In genomic region chr19:5272326-5272795, GRCm38 (mm10) we compare ENCODE assay signal across 7 mouse cellular contexts. TPM values are rescaled to one million over a fixed set of nuclear protein-coding genes. Genes with fewer than 3 reads are reported as not detected.
DNase-seq lines count a peak whose midpoint lies in the region; ATAC-seq and TF ChIP-seq lines count a peak whose summit lies in the region.

No protein-coding gene starts in this region.

- no peaks in the 10 kb centered on the region for H3K27me3 ChIP-seq in Patski
- H3K27me3 ChIP-seq in cerebellum, adult 2 months (ENCODE audit: control insufficient read depth, insufficient read depth, low read length): no peaks in the 10 kb centered on the region
- no peaks in the 10 kb centered on the region for H3K27me3 ChIP-seq in forebrain, embryonic 16.5 days (replicated peaks; ENCODE audit: control insufficient read depth, insufficient read depth, low read length)
- no peaks in the 10 kb centered on the region for H3K27me3 ChIP-seq in hindbrain, embryonic 12.5 days
- H3K27me3 ChIP-seq in midbrain, embryonic 10.5 days (ENCODE audit: low read depth, poor library complexity, severe bottlenecking): no peaks in the 10 kb centered on the region

- no peak for TF ChIP-seq CTCF in Patski (IDR thresholded peaks at IDR 0.05)
- no peak for TF ChIP-seq CTCF in cerebellum, adult 2 months (IDR thresholded peaks at IDR 0.05; ENCODE audit: borderline replicate concordance, insufficient read depth, low read depth, low read length)

- H3K27ac ChIP-seq in cerebellum, adult 2 months (ENCODE audit: insufficient read depth, low read length): no peak overlapping the region
- peak overlapping the region; percentile 84 for H3K27ac ChIP-seq in forebrain, embryonic 16.5 days (ENCODE audit: low read length)
- peak overlapping the region; percentile 91 for H3K27ac ChIP-seq in hindbrain, embryonic 12.5 days
- H3K27ac ChIP-seq in midbrain, embryonic 10.5 days (replicated peaks): peak overlapping the region; percentile 94

- CTCF ChIA-PET in Patski (lab: Charles Lee): interaction anchor here (1.2 to 1.4 kb wide), 2 partner anchors 59 to 76 kb away, joined by 3 read pairs; no protein-coding TSS in a partner anchor

- H3K4me1 ChIP-seq in cerebellum, adult 2 months (ENCODE audit: control insufficient read depth, insufficient read depth, low read length): no peaks in the 10 kb centered on the region; the same call in 1 of the 2 replicates
- H3K4me1 ChIP-seq in forebrain, embryonic 16.5 days (replicated peaks; ENCODE audit: control insufficient read depth, insufficient read depth, low read length): peaks cover 25% of the 10 kb centered on the region
- H3K4me1 ChIP-seq in hindbrain, embryonic 12.5 days: peaks cover 35% of the 10 kb centered on the region
- H3K4me1 ChIP-seq in midbrain, embryonic 10.5 days: peaks cover 28% of the 10 kb centered on the region

- no peak for DNase-seq in Patski (ENCODE audit: low read depth, low spot score)
- DNase-seq in cerebellum, adult 2 months: peak; percentile 51 to 56
- DNase-seq in left cerebral cortex, postnatal 4 days: peak; percentile 62
- DNase-seq in midbrain, embryonic 10.5 days (ENCODE audit: low spot score): peak; percentile 52
- DNase-seq in spleen, postnatal 36 days (ENCODE audit: low spot score in 2 of 2): peak; percentile 27 to 44

- in situ Hi-C loops in Patski (cut with MboI; ENCODE audit: low pct_unique_long_range_greater_than_20kb): no loop called here

- H3K36me3 ChIP-seq in forebrain, embryonic 16.5 days (ENCODE audit: control insufficient read depth, insufficient read depth): peaks cover 21% of the 10 kb centered on the region
- H3K36me3 ChIP-seq in hindbrain, embryonic 12.5 days: peaks cover 32% of the 10 kb centered on the region
- peaks cover 36% of the 10 kb centered on the region for H3K36me3 ChIP-seq in midbrain, embryonic 10.5 days

- POLR2A ChIA-PET in Patski (lab: Charles Lee): interaction anchor here (1.1 kb wide), 1 partner anchor 28 kb away, joined by 4 read pairs; no protein-coding TSS in a partner anchor

- peak overlapping the region; percentile 54 for H3K4me3 ChIP-seq in cerebellum, adult 2 months (replicated peaks; ENCODE audit: insufficient read depth, low read depth, low read length)
- peak overlapping the region; percentile 90 for H3K4me3 ChIP-seq in forebrain, embryonic 16.5 days (replicated peaks; ENCODE audit: low read length)
- H3K4me3 ChIP-seq in hindbrain, embryonic 12.5 days: peak overlapping the region; percentile 83
- peak overlapping the region; percentile 97 for H3K4me3 ChIP-seq in midbrain, embryonic 10.5 days

- WGBS in cerebellum, adult 2 months: under 1% methylated on average over 30 of the region's 30 CpGs
- under 1% methylated on average over 25 of the region's 30 CpGs for WGBS in forebrain, embryonic 16.5 days
- WGBS in hindbrain, embryonic 12.5 days: under 1% methylated on average over 23 of the region's 30 CpGs
- WGBS in midbrain, embryonic 10.5 days: under 1% methylated on average over 29 of the region's 30 CpGs

- H3K9ac ChIP-seq in forebrain, embryonic 16.5 days (replicated peaks; ENCODE audit: low read depth, low read length): peak overlapping the region; percentile 92
- peak overlapping the region; percentile 96 for H3K9ac ChIP-seq in hindbrain, embryonic 12.5 days

- intact Hi-C loops in left cerebral cortex, postnatal 4 days (cut with DNase I): loop anchor here (10.0 kb wide), 1 partner anchor 88 kb away; no protein-coding TSS in a partner anchor

- peak overlapping the region; percentile 70 for H3K4me2 ChIP-seq in forebrain, embryonic 16.5 days (ENCODE audit: low read length)
- H3K4me2 ChIP-seq in hindbrain, embryonic 12.5 days (replicated peaks): peak overlapping the region; percentile 87

- H3K9me3 ChIP-seq in forebrain, embryonic 16.5 days (ENCODE audit: control insufficient read depth, low read length): no peaks in the 10 kb centered on the region
- no peaks in the 10 kb centered on the region for H3K9me3 ChIP-seq in hindbrain, embryonic 12.5 days (replicated peaks)
- no peaks in the 10 kb centered on the region for H3K9me3 ChIP-seq in midbrain, embryonic 10.5 days (replicated peaks)

- TF ChIP-seq POLR2A in cerebellum, adult 2 months (IDR thresholded peaks at IDR 0.05; ENCODE audit: borderline replicate concordance, insufficient read depth, low read length): no peak

- peak; percentile 22 for ATAC-seq in Patski
- ATAC-seq in forebrain, embryonic 16.5 days: peak; percentile 55
- peak; percentile 67 for ATAC-seq in hindbrain, embryonic 12.5 days (ENCODE audit: low FRiP score)

RNA-seq across cellular contexts. Expression of gene Pacs1, which starts 0.6 kb away (rescaled TPM):
- 23.8 TPM for polyA plus RNA-seq in Patski (2021)
- 26.7 and 28.0 TPM in 2 replicates for polyA plus RNA-seq in cerebellum, adult 2 months (2012; rRNA removed)
- polyA plus RNA-seq in forebrain, embryonic 16.5 days (2015; fragmentation: Nextera tagmentation; extraction: Ambion mirVana): 38.0 and 39.1 TPM in 2 replicates
- polyA plus RNA-seq in hindbrain, embryonic 12.5 days (2016; fragmentation: Nextera tagmentation; extraction: Ambion mirVana): 36.6 and 38.8 TPM in 2 replicates
- 10 to 100 TPM; 90.7 to 92.6 TPM for total RNA-seq in left cerebral cortex, postnatal 4 days (2021)
- 21.3 and 23.7 TPM in 2 replicates for polyA plus RNA-seq in midbrain, embryonic 10.5 days (2016; fragmentation: Nextera tagmentation; extraction: Ambion mirVana)

RNA-seq across cellular contexts. Expression of gene Sf3b2, which starts 22.9 kb away (rescaled TPM):
- polyA plus RNA-seq in Patski (2021): 255 TPM
- polyA plus RNA-seq in cerebellum, adult 2 months (2012; rRNA removed): 175 and 181 TPM in 2 replicates
- polyA plus RNA-seq in forebrain, embryonic 16.5 days (2015; fragmentation: Nextera tagmentation; extraction: Ambion mirVana): 347 and 373 TPM in 2 replicates
- 363 and 385 TPM in 2 replicates for polyA plus RNA-seq in hindbrain, embryonic 12.5 days (2016; fragmentation: Nextera tagmentation; extraction: Ambion mirVana)
- total RNA-seq in left cerebral cortex, postnatal 4 days (2021): 100 to 1,000 TPM; 188 to 203 TPM
- polyA plus RNA-seq in midbrain, embryonic 10.5 days (2016; fragmentation: Nextera tagmentation; extraction: Ambion mirVana): 468 and 500 TPM in 2 replicates

RNA-seq across cellular contexts. Expression of gene Gal3st3, which starts 25.8 kb away (rescaled TPM):
- not detected for polyA plus RNA-seq in Patski (2021)
- 49.2 and 55.9 TPM in 2 replicates for polyA plus RNA-seq in cerebellum, adult 2 months (2012; rRNA removed)
- polyA plus RNA-seq in forebrain, embryonic 16.5 days (2015; fragmentation: Nextera tagmentation; extraction: Ambion mirVana): 36.3 and 40.5 TPM in 2 replicates
- 22.6 and 27.6 TPM in 2 replicates for polyA plus RNA-seq in hindbrain, embryonic 12.5 days (2016; fragmentation: Nextera tagmentation; extraction: Ambion mirVana)
- total RNA-seq in left cerebral cortex, postnatal 4 days (2021): 10 to 100 TPM; 60.0 to 60.3 TPM
- 10.8 and 15.4 TPM in 2 replicates for polyA plus RNA-seq in midbrain, embryonic 10.5 days (2016; fragmentation: Nextera tagmentation; extraction: Ambion mirVana)

Comparison
In these comparisons a context has a peak if more than half of its experiments do, and no peak if none do; other contexts are left out.
1. RNA of gene Gal3st3, which starts 25.8 kb away (polyA plus RNA-seq): 49.2 to 55.9 TPM in cerebellum, adult 2 months, 36.3 to 40.5 TPM in forebrain, embryonic 16.5 days, 22.6 to 27.6 TPM in hindbrain, embryonic 12.5 days and 10.8 to 15.4 TPM in midbrain, embryonic 10.5 days; not detected in Patski (single experiment); every median in the first group is over 10 times any median in the second.
2. Peak in every context shown above with its lines, with median percentiles within 50 percentile points of each other: ATAC-seq and H3K4me3 ChIP-seq.